Mouse (Mus musculus) activated CD4-positive, CD25-positive, alpha-beta regulatory T cell, adult 4 months (primary cell): ENCODE results near the gene Dkk3. TPM values are rescaled to one million over a fixed set of nuclear protein-coding genes. Genes with fewer than 3 reads are reported as not detected.

Source experiments
- polyA plus RNA-seq, 2 experiments: library from polyadenylated mRNA; unstranded; fragments of 100-300 nt; shearing (Covaris generic); gene quantifications; one replicate each; pipeline ENCODE4 v1.2.1; 2017

The Dkk3 gene
- polyA plus RNA-seq, 2 experiments from 2014 or later, result 0.42 to 0.54 TPM

Other genes with a start within 250 kb of the Dkk3 start
- gene Usp47, start 135.6 kb downstream of the Dkk3 start, polyA plus RNA-seq, result 10 to 100 TPM; 16.1 to 17.5 TPM
- 1 to 10 TPM; 1.2 to 3.0 TPM for gene Mical2, start 66.8 kb upstream of the Dkk3 start, polyA plus RNA-seq